Mouse (Mus musculus) spleen, adult 2 months (tissue): ENCODE results near the gene Atp6v1b1. TPM values are rescaled to one million over a fixed set of nuclear protein-coding genes. Genes with fewer than 3 reads are reported as not detected.

ENCODE experiments used
- DNase-seq, 2 experiments: peaks; one replicate each; pipeline versions ENCODE4 v3.0.0 to v3.0.0-alpha.2; 2012 to 2021; ENCODE audit warnings: low spot score in 2 of 2, low read depth in 1 of 2
- H3K27ac ChIP-seq: fragments of 200-500 bp; 2 replicates; pipeline ENCODE4 v1.5.1; 2012; ENCODE audit warnings: low read length, inconsistent platforms; ENCODE audit not compliant: insufficient read depth
- H3K27me3 ChIP-seq: fragments of 200-500 bp; 2 replicates; pipeline ENCODE4 v1.6.1; 2012; ENCODE audit warnings: mild to moderate bottlenecking, moderate library complexity, low read length, inconsistent platforms; ENCODE audit not compliant: control insufficient read depth, insufficient read depth
- H3K36me3 ChIP-seq: fragments of 200-500 bp; 2 replicates; pipeline ENCODE4 v1.6.1; 2012; ENCODE audit warnings: mild to moderate bottlenecking, low read length, inconsistent platforms; ENCODE audit not compliant: control insufficient read depth, insufficient read depth
- H3K4me1 ChIP-seq: fragments of 200-500 bp; 2 replicates; pipeline ENCODE4 v1.6.1; 2011; ENCODE audit warnings: inconsistent platforms; ENCODE audit not compliant: control insufficient read depth, insufficient read depth, insufficient read length
- H3K4me3 ChIP-seq: fragments of 200-500 bp; 2 replicates; pipeline ENCODE4 v1.5.1; 2011; ENCODE audit warnings: mild to moderate bottlenecking, inconsistent platforms; ENCODE audit not compliant: insufficient read depth, insufficient read length; ENCODE audit errors: extremely low read depth
- CTCF ChIP-seq: fragments of 200-500 bp; IDR thresholded peaks from 2 replicates; pipeline ENCODE4 v1.5.1; 2011; ENCODE audit warnings: mild to moderate bottlenecking, inconsistent platforms; ENCODE audit not compliant: insufficient read depth, insufficient read length, insufficient replicate concordance; ENCODE audit errors: extremely low read depth
- POLR2A ChIP-seq: fragments of 200-500 bp; IDR thresholded peaks from 2 replicates; pipeline ENCODE4 v1.6.1; 2011; ENCODE audit warnings: low read depth, low read length, inconsistent platforms
- WGBS: fragments of 180-500 bp; shearing (Covaris S2); methylation state at CpG from one replicate; pipeline ENCODE4 v1.1.7; 2018; 5-methylcytosine and 5-hydroxymethylcytosine counted together
- polyA plus RNA-seq: library from polyadenylated mRNA; depleted of rRNA; stranded (reverse); fragments of >200 nt; gene quantifications from 2 replicates; pipeline ENCODE4 v1.2.3, GENCODE M21; 2012

Gene Atp6v1b1
- polyA plus RNA-seq, 1 experiment: 0.14 TPM

- no peak for DNase-seq
- no peaks in the 10 kb centered on the region; the same call in 1 of the 2 replicates for H3K27me3 ChIP-seq
- no peak overlapping the region for H3K27ac ChIP-seq
- no peaks in the 10 kb centered on the region for H3K36me3 ChIP-seq
- no peak overlapping the region for H3K4me3 ChIP-seq
- WGBS: 89% methylated on average over 9 of the region's 9 CpGs
- no peaks in the 10 kb centered on the region for H3K4me1 ChIP-seq
- TF ChIP-seq CTCF (no peak), POLR2A (no peak)
Observed at GRCm38 (mm10) chr6:83756051-83756450, 13.3 kb downstream of the Atp6v1b1 start.

GRCm38 (mm10) chr6:83762344-83762743 is 19.6 kb downstream of the Atp6v1b1 start, which contains the start of gene Ankrd53:
TSS of gene Ankrd53 (plus strand) at chr6:83762644.
- 23% methylated on average over 6 of the region's 6 CpGs for WGBS
- Histone ChIP-seq H3K36me3 (no peaks in the 10 kb centered on the region), H3K27ac (no peak within 1 kb of the TSS), H3K27me3 (no peaks in the 10 kb centered on the region; the same call in 1 of the 2 replicates), H3K4me3 (peak within 1 kb of the TSS; percentile 20; the same call in 1 of the 2 replicates), H3K4me1 (peaks cover 8% of the 10 kb centered on the region)
- no peak for DNase-seq
- TF ChIP-seq CTCF (no peak), POLR2A (no peak)

- TF ChIP-seq POLR2A: no peak
- TF ChIP-seq CTCF: no peak
- Histone ChIP-seq H3K27ac (no peak overlapping the region), H3K36me3 (no peaks in the 10 kb centered on the region), H3K4me1 (peaks cover 8% of the 10 kb centered on the region), H3K4me3 (peak overlapping the region; percentile 20; the same call in 1 of the 2 replicates), H3K27me3 (no peaks in the 10 kb centered on the region; the same call in 1 of the 2 replicates)
- peak in 1 of 2 experiments; percentile 11 for DNase-seq
- WGBS: 10% methylated on average over 35 of the region's 35 CpGs
Observed at GRCm38 (mm10) chr6:83762880-83763431, 20.2 kb downstream of the Atp6v1b1 start.

GRCm38 (mm10) chr6:83766982-83767381 is 24.2 kb downstream of the Atp6v1b1 start:
- Histone ChIP-seq H3K4me3 (no peak overlapping the region), H3K36me3 (peaks cover 11% of the 10 kb centered on the region), H3K27ac (no peak overlapping the region), H3K4me1 (peaks cover 8% of the 10 kb centered on the region), H3K27me3 (no peaks in the 10 kb centered on the region)
- no peak for DNase-seq
- 87% methylated on average over 3 of the region's 3 CpGs for WGBS
- TF ChIP-seq POLR2A (no peak), CTCF (no peak)

GRCm38 (mm10) chr6:83768485-83768884 is 25.7 kb downstream of the Atp6v1b1 start:
- TF ChIP-seq POLR2A (no peak), CTCF (no peak)
- Histone ChIP-seq H3K36me3 (peaks cover 15% of the 10 kb centered on the region), H3K4me1 (no peaks in the 10 kb centered on the region), H3K27ac (no peak overlapping the region), H3K27me3 (no peaks in the 10 kb centered on the region), H3K4me3 (no peak overlapping the region)
- no peak for DNase-seq
- WGBS: 64% methylated on average over 5 of the region's 5 CpGs

- Histone ChIP-seq H3K27me3 (no peaks in the 10 kb centered on the region), H3K4me1 (peaks cover 2% of the 10 kb centered on the region; the same call in 1 of the 2 replicates), H3K36me3 (peaks cover 14% of the 10 kb centered on the region), H3K27ac (no peak overlapping the region), H3K4me3 (no peak overlapping the region)
- no peak for DNase-seq
- 65% methylated on average over 9 of the region's 9 CpGs for WGBS
- TF ChIP-seq POLR2A (no peak), CTCF (no peak)
Observed at GRCm38 (mm10) chr6:83774126-83774525, 31.3 kb downstream of the Atp6v1b1 start.

GRCm38 (mm10) chr6:83774781-83775563 is 32.2 kb downstream of the Atp6v1b1 start:
- peaks cover 2% of the 10 kb centered on the region; the same call in 1 of the 2 replicates for H3K4me1 ChIP-seq
- H3K27me3 ChIP-seq: no peaks in the 10 kb centered on the region
- WGBS: under 1% methylated on average over 14 of the region's 14 CpGs
- H3K36me3 ChIP-seq: peaks cover 13% of the 10 kb centered on the region
- no peak for TF ChIP-seq POLR2A
- TF ChIP-seq CTCF: no peak
- H3K4me3 ChIP-seq: peak overlapping the region; percentile 74
- H3K27ac ChIP-seq: peak overlapping the region; percentile 50
- DNase-seq: no peak
